Mouse (Mus musculus) testis, adult 2 months (tissue): ENCODE results near the gene Rbm20.

Experiments used
- CTCF ChIP-seq: fragments of 200-500 bp; IDR thresholded peaks from 2 replicates; pipeline ENCODE4 v1.5.1; 2012; ENCODE audit warnings: low read depth, mild to moderate bottlenecking, inconsistent platforms, low read length, moderate library complexity; ENCODE audit not compliant: control insufficient read depth, insufficient read depth, insufficient replicate concordance
- POLR2A ChIP-seq: fragments of 200-500 bp; IDR thresholded peaks from 2 replicates; pipeline ENCODE4 v1.6.1; 2012; ENCODE audit warnings: low read depth, mild to moderate bottlenecking, inconsistent platforms, low read length, moderate library complexity; ENCODE audit not compliant: control insufficient read depth

- no peak for TF ChIP-seq POLR2A
- TF ChIP-seq CTCF, result no peak
These were observed 166.9 kb downstream of the Rbm20 start for GRCm38 (mm10) chr19:53843972-53844371.
